Mouse (Mus musculus): Measurements from ENCODE around the gene Zfp335. TPM values are rescaled to one million over a fixed set of nuclear protein-coding genes. Genes with fewer than 3 reads are reported as not detected.

Gene Zfp335
- polyA plus RNA-seq, 1 experiment from 2014 or later: 8.0 TPM

Other genes starting within 250 kb of the Zfp335 start
- gene Wfdc11, start 237.7 kb downstream of the Zfp335 start, polyA plus RNA-seq (2014; fragmentation: Nextera tagmentation; extraction: Ambion mirVana): not detected in 2 replicates
- gene Wfdc13, start 226.7 kb downstream of the Zfp335 start, polyA plus RNA-seq (2014; fragmentation: Nextera tagmentation; extraction: Ambion mirVana): not detected in 2 replicates
- gene Spint4, start 213.3 kb downstream of the Zfp335 start, polyA plus RNA-seq (2014; fragmentation: Nextera tagmentation; extraction: Ambion mirVana): not detected in 2 replicates
- not detected in 2 replicates for gene Spint5, start 196.5 kb downstream of the Zfp335 start, polyA plus RNA-seq (2014; fragmentation: Nextera tagmentation; extraction: Ambion mirVana)
- 0.38 and 0.46 TPM in 2 replicates for gene Wfdc3, start 165.8 kb downstream of the Zfp335 start, polyA plus RNA-seq (2014; fragmentation: Nextera tagmentation; extraction: Ambion mirVana)
- gene Dnttip1, start 165.8 kb downstream of the Zfp335 start, polyA plus RNA-seq (2014; fragmentation: Nextera tagmentation; extraction: Ambion mirVana): 82.0 and 83.1 TPM in 2 replicates
- 534 and 547 TPM in 2 replicates for gene Ube2c, start 141.9 kb downstream of the Zfp335 start, polyA plus RNA-seq (2014; fragmentation: Nextera tagmentation; extraction: Ambion mirVana)
- gene Tnnc2, start 131.8 kb downstream of the Zfp335 start, polyA plus RNA-seq (2014; fragmentation: Nextera tagmentation; extraction: Ambion mirVana): 4.3 and 11.2 TPM in 2 replicates
- 9.9 and 10.5 TPM in 2 replicates for gene Snx21, start 125.9 kb downstream of the Zfp335 start, polyA plus RNA-seq (2014; fragmentation: Nextera tagmentation; extraction: Ambion mirVana)
- 9.6 and 11.6 TPM in 2 replicates for gene Acot8, start 106.9 kb downstream of the Zfp335 start, polyA plus RNA-seq (2014; fragmentation: Nextera tagmentation; extraction: Ambion mirVana)
- 9.8 and 11.3 TPM in 2 replicates for gene Zswim3, start 106.7 kb downstream of the Zfp335 start, polyA plus RNA-seq (2014; fragmentation: Nextera tagmentation; extraction: Ambion mirVana)
- 20.4 and 21.2 TPM in 2 replicates for gene Zswim1, start 89.1 kb downstream of the Zfp335 start, polyA plus RNA-seq (2014; fragmentation: Nextera tagmentation; extraction: Ambion mirVana)
- 0.36 TPM in 1 of 2 replicates, not detected in the other for gene Spata25, start 83.2 kb downstream of the Zfp335 start, polyA plus RNA-seq (2014; fragmentation: Nextera tagmentation; extraction: Ambion mirVana)
- gene Ctsa, start 78.9 kb downstream of the Zfp335 start, polyA plus RNA-seq (2014; fragmentation: Nextera tagmentation; extraction: Ambion mirVana): 102 TPM in 2 replicates
- gene Neurl2, start 78.3 kb downstream of the Zfp335 start, polyA plus RNA-seq (2014; fragmentation: Nextera tagmentation; extraction: Ambion mirVana): 3.0 and 4.7 TPM in 2 replicates
- 41.8 and 50.2 TPM in 2 replicates for gene Pltp, start 54.0 kb downstream of the Zfp335 start, polyA plus RNA-seq (2014; fragmentation: Nextera tagmentation; extraction: Ambion mirVana)
- 57.1 and 68.6 TPM in 2 replicates for gene Pcif1, start 32.5 kb downstream of the Zfp335 start, polyA plus RNA-seq (2014; fragmentation: Nextera tagmentation; extraction: Ambion mirVana)
- 1.5 and 1.6 TPM in 2 replicates for gene Mmp9, start 29.0 kb upstream of the Zfp335 start, polyA plus RNA-seq (2014; fragmentation: Nextera tagmentation; extraction: Ambion mirVana)
- gene Slc12a5, start 49.0 kb upstream of the Zfp335 start, polyA plus RNA-seq (2014; fragmentation: Nextera tagmentation; extraction: Ambion mirVana): 0.94 and 1.4 TPM in 2 replicates
- gene Ncoa5, start 123.1 kb upstream of the Zfp335 start, polyA plus RNA-seq (2014; fragmentation: Nextera tagmentation; extraction: Ambion mirVana): 64.9 and 71.9 TPM in 2 replicates
- 5.3 and 6.1 TPM in 2 replicates for gene Cd40, start 143.9 kb upstream of the Zfp335 start, polyA plus RNA-seq (2014; fragmentation: Nextera tagmentation; extraction: Ambion mirVana)
- not detected in 2 replicates for gene 1700025C18Rik, start 179.0 kb upstream of the Zfp335 start, polyA plus RNA-seq (2014; fragmentation: Nextera tagmentation; extraction: Ambion mirVana)